Mouse (Mus musculus): ENCODE data around the gene Hoxd4. TPM values are rescaled to one million over a fixed set of nuclear protein-coding genes. Genes with fewer than 3 reads are reported as not detected.

The Hoxd4 gene
- total and polyA plus RNA-seq, 3 experiments: 2.6 to 10.8 (median 4.7) TPM

DNA sequence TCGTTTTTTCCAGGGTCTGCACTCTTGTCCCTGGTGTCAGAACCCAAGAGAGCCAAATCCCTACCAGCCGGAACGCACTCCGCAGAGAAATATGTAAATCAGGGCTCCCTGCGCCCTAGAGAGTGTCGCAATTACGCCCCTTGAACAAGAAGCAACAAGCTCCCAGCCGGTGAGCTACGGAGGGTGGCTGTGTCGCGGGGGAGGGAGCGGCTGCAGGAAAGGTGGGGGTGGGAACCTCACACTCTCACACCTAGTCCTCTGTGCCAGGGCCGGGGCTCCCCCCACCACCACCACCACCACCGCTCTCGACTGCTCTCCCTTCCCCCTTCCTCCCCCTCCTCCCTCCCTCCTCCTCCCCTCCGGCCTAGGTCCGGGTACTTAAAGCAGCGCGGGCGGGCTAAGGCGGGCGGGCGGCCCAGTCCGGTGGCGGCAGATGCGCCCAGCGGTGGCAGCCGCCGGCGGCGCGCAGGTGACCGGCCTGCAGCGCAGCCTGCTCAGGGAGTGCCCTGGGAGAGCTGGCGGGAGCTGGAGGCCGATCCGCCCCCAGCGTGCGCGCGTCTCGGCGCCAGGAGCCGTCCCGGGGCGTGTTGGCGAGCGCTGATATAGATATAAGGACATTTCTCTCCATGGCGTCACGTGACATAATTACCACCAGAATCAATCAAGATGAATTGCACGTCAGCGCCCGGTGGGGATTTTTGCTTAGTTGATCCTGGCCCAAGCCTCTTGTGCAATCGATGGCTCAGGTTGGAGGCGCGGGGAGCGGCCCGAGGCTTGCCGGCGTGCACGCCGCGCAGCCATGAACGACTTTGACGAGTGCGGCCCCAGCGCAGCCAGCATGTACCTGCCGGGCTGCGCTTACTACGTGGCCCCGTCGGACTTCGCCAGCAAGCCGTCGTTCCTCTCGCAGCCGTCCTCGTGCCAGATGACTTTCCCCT, 29.9 kb upstream of the Hoxd4 start:
- peaks cover 24% of the 10 kb centered on the region for H3K27me3 ChIP-seq (ENCODE audit: insufficient read depth, low read length)

DNA sequence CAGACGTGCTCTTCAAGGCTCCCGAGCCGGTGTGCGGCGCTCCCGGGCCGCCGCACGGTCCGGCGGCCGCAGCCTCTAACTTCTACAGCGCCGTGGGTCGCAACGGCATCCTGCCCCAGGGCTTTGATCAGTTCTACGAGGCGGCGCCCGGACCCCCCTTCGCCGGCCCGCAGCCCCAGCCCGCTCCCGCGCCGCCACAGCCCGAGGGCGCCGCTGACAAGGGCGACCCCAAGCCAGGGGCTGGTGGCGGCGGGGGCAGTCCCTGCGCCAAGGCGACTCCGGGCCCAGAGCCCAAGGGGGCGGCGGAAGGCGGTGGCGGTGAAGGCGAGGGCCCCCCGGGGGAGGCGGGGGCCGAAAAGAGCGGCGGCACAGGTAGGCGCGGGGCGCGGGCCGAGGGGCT, 28.9 kb upstream of the Hoxd4 start:
- ATAC-seq (ENCODE audit: extremely low read depth, insufficient number of reproducible peaks, low FRiP score, poor library complexity, severe bottlenecking) (no peak), DNase-seq (ENCODE audit: low spot score) (no peak)
- peaks cover 23% of the 10 kb centered on the region for H3K9me3 ChIP-seq (replicated peaks)
- no peak overlapping the region; the same call in 1 of the 2 replicates for H3K4me3 ChIP-seq (ENCODE audit: low read depth, low read length)
- peaks cover 33% of the 10 kb centered on the region for H3K27me3 ChIP-seq (ENCODE audit: insufficient read depth, low read length)
- no peaks in the 10 kb centered on the region for H3K4me1 ChIP-seq (ENCODE audit: insufficient read depth, low read depth, low read length)
- H3K36me3 ChIP-seq (replicated peaks): no peaks in the 10 kb centered on the region
- no peak for TF ChIP-seq GATA2 (IDR thresholded peaks at IDR 0.05; ENCODE audit: borderline replicate concordance, low read depth, low read length)
- TF ChIP-seq CTCF (IDR thresholded peaks at IDR 0.05; ENCODE audit: low read depth, low read length): no peak
- no peak for TF ChIP-seq POLR2AphosphoS5 (IDR thresholded peaks at IDR 0.05; ENCODE audit: insufficient replicate concordance, low read depth, low read length)
- TF ChIP-seq TAL1 (conservative IDR thresholded peaks at IDR 0.05; ENCODE audit: low read depth, low read length): no peak
- TF ChIP-seq GATA1 (IDR thresholded peaks at IDR 0.05; ENCODE audit: borderline replicate concordance, low read length): no peak

More for the DNA sequence above, 29.9 kb upstream of the Hoxd4 start:
- ATAC-seq (ENCODE audit: extremely low read depth, insufficient number of reproducible peaks, low FRiP score, poor library complexity, severe bottlenecking): no peak
- H3K36me3 ChIP-seq (replicated peaks): no peaks in the 10 kb centered on the region
- no peaks in the 10 kb centered on the region for H3K4me1 ChIP-seq (ENCODE audit: insufficient read depth, low read depth, low read length)
- peaks cover 23% of the 10 kb centered on the region for H3K9me3 ChIP-seq (replicated peaks)
- DNase-seq (ENCODE audit: low spot score): no peak
- TF ChIP-seq GATA2 (IDR thresholded peaks at IDR 0.05; ENCODE audit: borderline replicate concordance, low read depth, low read length) (no peak), GATA1 (IDR thresholded peaks at IDR 0.05; ENCODE audit: borderline replicate concordance, low read length) (no peak), CTCF (IDR thresholded peaks at IDR 0.05; ENCODE audit: low read depth, low read length) (no peak), TAL1 (conservative IDR thresholded peaks at IDR 0.05; ENCODE audit: low read depth, low read length) (no peak), POLR2AphosphoS5 (IDR thresholded peaks at IDR 0.05; ENCODE audit: insufficient replicate concordance, low read depth, low read length) (no peak)
- no peak overlapping the region; the same call in 1 of the 2 replicates for H3K4me3 ChIP-seq (ENCODE audit: low read depth, low read length)

DNA sequence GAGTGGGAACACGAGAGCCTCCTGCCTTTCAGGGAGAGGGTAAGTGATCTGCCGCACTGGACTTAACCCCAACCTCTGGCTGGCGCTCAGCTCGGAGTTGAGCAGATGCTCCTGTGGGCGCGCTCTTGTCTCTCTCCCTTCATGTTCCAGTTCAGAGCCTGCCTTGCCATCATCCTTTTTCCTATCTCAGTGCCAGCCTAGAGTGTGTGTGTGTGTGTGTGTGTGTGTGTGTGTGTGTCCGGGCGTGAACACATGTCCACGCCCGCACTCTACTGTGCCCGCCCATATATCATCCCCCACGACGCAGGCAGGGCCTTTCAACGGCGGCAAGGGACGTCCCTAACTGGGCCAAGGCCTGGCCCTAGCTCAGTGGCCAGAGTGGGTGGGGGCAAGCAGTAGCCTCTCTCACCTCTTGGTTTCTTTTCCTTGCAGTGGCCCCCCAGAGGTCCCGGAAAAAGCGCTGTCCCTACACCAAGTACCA, 28.2 kb upstream of the Hoxd4 start:
- H3K27me3 ChIP-seq (ENCODE audit: insufficient read depth, low read length): peaks cover 35% of the 10 kb centered on the region
- no peaks in the 10 kb centered on the region for H3K36me3 ChIP-seq (replicated peaks)
- H3K4me1 ChIP-seq (ENCODE audit: insufficient read depth, low read depth, low read length): no peaks in the 10 kb centered on the region
- DNase-seq (ENCODE audit: low spot score): no peak
- no peak for ATAC-seq (ENCODE audit: extremely low read depth, insufficient number of reproducible peaks, low FRiP score, poor library complexity, severe bottlenecking)
- peaks cover 23% of the 10 kb centered on the region for H3K9me3 ChIP-seq (replicated peaks)
- TF ChIP-seq GATA2 (IDR thresholded peaks at IDR 0.05; ENCODE audit: borderline replicate concordance, low read depth, low read length) (no peak), POLR2AphosphoS5 (IDR thresholded peaks at IDR 0.05; ENCODE audit: insufficient replicate concordance, low read depth, low read length) (no peak), GATA1 (IDR thresholded peaks at IDR 0.05; ENCODE audit: borderline replicate concordance, low read length) (no peak), CTCF (IDR thresholded peaks at IDR 0.05; ENCODE audit: low read depth, low read length) (no peak), TAL1 (conservative IDR thresholded peaks at IDR 0.05; ENCODE audit: low read depth, low read length) (no peak)
- no peak overlapping the region for H3K4me3 ChIP-seq (ENCODE audit: low read depth, low read length)

DNA sequence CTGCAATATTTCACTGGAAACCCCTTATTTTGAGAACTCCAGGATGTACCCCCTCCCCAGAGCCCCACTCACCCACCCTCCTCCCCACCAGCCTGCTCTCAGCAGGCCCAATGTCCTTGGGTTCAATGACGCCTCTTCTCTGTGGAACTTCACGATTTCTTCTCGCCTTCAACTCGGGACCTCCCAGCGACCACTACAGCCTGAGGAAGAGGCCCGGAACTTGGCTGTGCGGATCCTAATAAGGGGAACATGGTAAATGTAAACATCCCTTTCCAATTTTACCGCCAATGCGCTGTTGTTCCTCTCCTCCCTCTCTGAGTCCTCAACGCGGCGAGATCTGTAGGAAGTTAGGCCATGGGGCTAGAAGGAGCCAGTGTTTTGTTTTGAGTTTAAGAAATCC, 27.6 kb upstream of the Hoxd4 start:
- no peaks in the 10 kb centered on the region for H3K4me1 ChIP-seq (ENCODE audit: insufficient read depth, low read depth, low read length)
- no peak overlapping the region for H3K4me3 ChIP-seq (ENCODE audit: low read depth, low read length)
- TF ChIP-seq TAL1 (conservative IDR thresholded peaks at IDR 0.05; ENCODE audit: low read depth, low read length) (no peak), GATA2 (IDR thresholded peaks at IDR 0.05; ENCODE audit: borderline replicate concordance, low read depth, low read length) (no peak), POLR2AphosphoS5 (IDR thresholded peaks at IDR 0.05; ENCODE audit: insufficient replicate concordance, low read depth, low read length) (no peak), CTCF (IDR thresholded peaks at IDR 0.05; ENCODE audit: low read depth, low read length) (no peak), GATA1 (IDR thresholded peaks at IDR 0.05; ENCODE audit: borderline replicate concordance, low read length) (no peak)
- no peak for ATAC-seq (ENCODE audit: extremely low read depth, insufficient number of reproducible peaks, low FRiP score, poor library complexity, severe bottlenecking)
- H3K27me3 ChIP-seq (ENCODE audit: insufficient read depth, low read length): peaks cover 35% of the 10 kb centered on the region
- peaks cover 23% of the 10 kb centered on the region for H3K9me3 ChIP-seq (replicated peaks)
- no peaks in the 10 kb centered on the region for H3K36me3 ChIP-seq (replicated peaks)
- DNase-seq (ENCODE audit: low spot score): no peak

DNA sequence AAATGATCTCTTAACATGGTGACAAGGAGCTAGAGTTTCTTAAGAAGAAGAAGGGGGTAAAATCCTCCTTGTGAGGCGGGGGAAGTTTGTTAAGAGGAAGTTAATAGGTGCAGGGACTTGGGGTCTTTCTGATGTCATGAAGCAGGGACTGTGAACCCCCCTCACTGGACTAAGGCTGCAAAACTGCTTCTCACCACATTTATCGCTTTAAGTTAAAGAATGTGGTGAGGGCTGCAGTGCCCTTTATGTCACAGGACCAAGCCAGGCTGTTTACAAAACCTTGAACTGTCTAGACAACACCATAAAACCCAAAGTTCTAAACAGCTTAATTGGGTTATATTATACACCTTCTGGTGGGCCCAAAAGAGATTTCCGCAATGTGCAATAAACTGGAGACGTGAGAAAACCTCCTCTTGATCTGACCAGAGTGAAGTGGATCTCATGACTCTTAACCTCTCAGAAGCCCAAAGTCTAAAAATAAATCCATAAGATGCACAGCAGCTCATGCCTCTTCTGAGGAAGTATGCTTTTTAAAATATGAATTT, 26.6 kb upstream of the Hoxd4 start:
- TF ChIP-seq GATA1 (IDR thresholded peaks at IDR 0.05; ENCODE audit: borderline replicate concordance, low read length): no peak
- TF ChIP-seq GATA2 (IDR thresholded peaks at IDR 0.05; ENCODE audit: borderline replicate concordance, low read depth, low read length): no peak
- TF ChIP-seq TAL1 (conservative IDR thresholded peaks at IDR 0.05; ENCODE audit: low read depth, low read length): no peak
- TF ChIP-seq CTCF (IDR thresholded peaks at IDR 0.05; ENCODE audit: low read depth, low read length): no peak
- TF ChIP-seq POLR2AphosphoS5 (IDR thresholded peaks at IDR 0.05; ENCODE audit: insufficient replicate concordance, low read depth, low read length): no peak
- H3K4me3 ChIP-seq (ENCODE audit: low read depth, low read length): no peak overlapping the region
- ATAC-seq (ENCODE audit: extremely low read depth, insufficient number of reproducible peaks, low FRiP score, poor library complexity, severe bottlenecking) (no peak), DNase-seq (ENCODE audit: low spot score) (no peak)
- H3K9me3 ChIP-seq (replicated peaks): peaks cover 21% of the 10 kb centered on the region
- peaks cover 37% of the 10 kb centered on the region for H3K27me3 ChIP-seq (ENCODE audit: insufficient read depth, low read length)
- H3K36me3 ChIP-seq (replicated peaks): no peaks in the 10 kb centered on the region
- H3K4me1 ChIP-seq (ENCODE audit: insufficient read depth, low read depth, low read length): no peaks in the 10 kb centered on the region
